Mouse (Mus musculus) megakaryocyte, embryonic 14.5 days (primary cell): ENCODE measurements around the gene Arsb. TPM values are rescaled to one million over a fixed set of nuclear protein-coding genes. Genes with fewer than 3 reads are reported as not detected.

Experiments
- H3K27me3 ChIP-seq: replicated peaks from 2 replicates; pipeline ENCODE3; 2012; ENCODE audit warnings: inconsistent platforms
- H3K36me3 ChIP-seq: replicated peaks from 2 replicates; pipeline ENCODE3; 2012; ENCODE audit warnings: low read length, inconsistent platforms, mixed read lengths
- H3K4me1 ChIP-seq: 2 replicates; pipeline ENCODE4 v1.6.1; 2012; ENCODE audit warnings: inconsistent platforms
- H3K4me3 ChIP-seq: replicated peaks from 2 replicates; pipeline ENCODE3; 2012; ENCODE audit warnings: moderate library complexity, mild to moderate bottlenecking, inconsistent platforms
- H3K9me3 ChIP-seq: 2 replicates; pipeline ENCODE4 v1.6.1; 2012; ENCODE audit warnings: inconsistent platforms
- FLI1 ChIP-seq: IDR thresholded peaks from 2 replicates; pipeline ENCODE4 v1.6.1; 2012; ENCODE audit warnings: low read length, inconsistent platforms, mixed read lengths
- GATA1 ChIP-seq: IDR thresholded peaks from 3 replicates; pipeline ENCODE4 v1.6.1; 2012; ENCODE audit warnings: mixed read lengths, low read length, inconsistent platforms, borderline replicate concordance
- polyA plus RNA-seq: library from polyadenylated mRNA; stranded (reverse); fragments of >175 nt; gene quantifications from 2 replicates; pipeline ENCODE4 v1.2.3, GENCODE M21; 2012; ENCODE audit warnings: low replicate concordance; ENCODE audit not compliant: insufficient read depth

The Arsb gene
- polyA plus RNA-seq, 1 experiment = 2.6 TPM

GRCm38 (mm10) chr13:93886999-93887398 lies 115.6 kb downstream of the Arsb start:
- 0 out of 2 replicates have a peak, but pooled peaks cover 2% of the 10 kb centered on the region for H3K9me3 ChIP-seq
- H3K4me3 ChIP-seq = no peak overlapping the region
- peaks cover 39% of the 10 kb centered on the region for H3K27me3 ChIP-seq
- TF ChIP-seq GATA1 (no peak), FLI1 (no peak)
- no peaks in the 10 kb centered on the region for H3K36me3 ChIP-seq
- peaks cover 5% of the 10 kb centered on the region for H3K4me1 ChIP-seq

DNA sequence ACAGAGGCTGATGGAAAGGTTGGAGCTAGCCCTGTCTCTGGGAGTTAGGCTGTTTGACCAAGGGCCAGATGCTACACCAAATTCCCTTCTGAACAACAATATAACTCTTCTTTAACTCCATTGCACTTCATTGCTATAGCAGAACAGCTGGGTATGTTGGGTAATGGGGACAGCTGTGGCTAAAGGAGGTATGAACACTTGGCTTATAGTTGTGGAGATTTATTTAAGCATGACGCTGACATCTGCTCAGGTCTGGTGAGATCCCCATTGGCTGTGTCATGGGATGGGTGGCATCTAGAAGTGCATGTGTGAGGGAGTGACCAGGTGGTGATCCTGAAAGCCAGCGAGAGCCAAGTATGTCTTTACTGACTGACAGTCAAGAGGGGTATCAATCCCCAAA lies 116.8 kb downstream of the Arsb start:
- TF ChIP-seq GATA1 (no peak), FLI1 (no peak)
- peaks cover 44% of the 10 kb centered on the region for H3K27me3 ChIP-seq

DNA sequence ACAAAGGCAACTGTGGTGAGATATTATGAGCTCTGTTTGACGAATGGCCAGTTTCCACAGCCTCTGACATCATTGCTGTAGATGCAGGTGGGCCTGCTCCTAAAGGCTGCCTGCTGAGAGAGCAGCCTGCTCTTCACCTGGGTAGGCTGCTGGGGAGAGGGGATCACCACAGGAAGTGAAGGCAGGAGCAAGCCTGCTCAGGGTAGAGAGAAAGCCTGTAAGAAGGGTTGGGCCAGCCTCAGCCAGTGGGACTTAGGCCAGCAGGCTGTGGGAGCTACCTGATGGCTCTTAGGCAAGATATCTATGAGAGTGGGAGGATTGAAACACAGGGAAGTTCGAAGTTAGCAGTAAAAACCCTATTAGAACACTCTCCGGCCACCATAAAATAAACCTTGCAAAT lies 117.5 kb downstream of the Arsb start:
- no peaks in the 10 kb centered on the region for H3K36me3 ChIP-seq
- TF ChIP-seq FLI1 (no peak), GATA1 (no peak)
- peaks cover 41% of the 10 kb centered on the region for H3K27me3 ChIP-seq

More for the DNA sequence above, 116.8 kb downstream of the Arsb start:
- 0 out of 2 replicates have a peak, but pooled peaks cover 2% of the 10 kb centered on the region for H3K9me3 ChIP-seq
- H3K4me1 ChIP-seq = peaks cover 5% of the 10 kb centered on the region
- no peaks in the 10 kb centered on the region for H3K36me3 ChIP-seq
- H3K4me3 ChIP-seq = no peak overlapping the region

DNA sequence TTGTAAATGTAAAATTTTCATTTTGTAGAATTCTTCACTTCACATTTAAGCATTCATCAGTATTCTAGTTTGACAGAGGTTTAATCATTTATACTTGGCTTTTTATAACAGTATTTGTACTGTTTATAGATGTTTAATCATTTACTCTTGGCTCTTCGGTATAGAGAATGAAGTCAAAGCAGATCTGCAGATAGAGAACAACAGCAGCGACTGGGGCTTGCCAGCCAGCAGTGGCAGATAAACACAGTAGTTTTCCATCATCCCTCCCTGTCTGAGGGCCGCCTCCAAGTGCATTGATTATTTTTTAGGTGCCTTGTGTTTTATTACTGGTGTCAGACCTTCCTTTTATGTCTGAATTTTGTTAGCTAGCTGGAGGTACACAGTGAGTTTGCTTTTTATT lies 118.6 kb downstream of the Arsb start:
- no peak overlapping the region for H3K4me3 ChIP-seq
- no peaks in the 10 kb centered on the region for H3K36me3 ChIP-seq
- TF ChIP-seq GATA1 = no peak
- no peak for TF ChIP-seq FLI1
- peaks cover 9% of the 10 kb centered on the region for H3K4me1 ChIP-seq
- 0 out of 2 replicates have a peak, but pooled peaks cover 2% of the 10 kb centered on the region for H3K9me3 ChIP-seq
- peaks cover 30% of the 10 kb centered on the region for H3K27me3 ChIP-seq

More for the DNA sequence above, 117.5 kb downstream of the Arsb start:
- Histone ChIP-seq H3K4me1 (peaks cover 5% of the 10 kb centered on the region), H3K9me3 (0 out of 2 replicates have a peak, but pooled peaks cover 2% of the 10 kb centered on the region), H3K4me3 (no peak overlapping the region)

DNA sequence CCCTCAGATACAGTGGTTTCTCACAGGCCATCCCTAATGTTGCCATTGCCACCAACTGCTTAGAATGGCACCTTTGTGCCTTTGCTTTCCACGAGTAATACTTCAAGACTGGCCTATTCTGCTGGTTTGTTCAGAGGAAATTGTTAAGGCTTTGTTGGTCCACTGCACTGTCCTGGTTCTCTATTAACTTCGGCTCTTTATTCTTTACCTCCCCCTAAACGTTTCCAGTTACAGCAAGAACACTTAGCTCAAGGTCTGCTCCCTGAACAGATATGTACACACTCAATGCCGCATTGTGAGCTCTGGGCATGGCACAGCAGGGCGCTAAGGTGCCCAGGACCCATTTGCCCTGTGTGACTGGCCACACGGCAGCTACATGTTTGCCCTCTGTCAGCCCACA lies 119.8 kb downstream of the Arsb start:
- Histone ChIP-seq H3K4me3 (no peak overlapping the region), H3K4me1 (peaks cover 9% of the 10 kb centered on the region), H3K36me3 (no peaks in the 10 kb centered on the region), H3K9me3 (0 out of 2 replicates have a peak, but pooled peaks cover 2% of the 10 kb centered on the region), H3K27me3 (peaks cover 24% of the 10 kb centered on the region)
- TF ChIP-seq GATA1 = no peak
- TF ChIP-seq FLI1 = no peak

GRCm38 (mm10) chr13:93892101-93892500 lies 120.7 kb downstream of the Arsb start:
- H3K4me3 ChIP-seq = no peak overlapping the region
- peaks cover 4% of the 10 kb centered on the region for H3K4me1 ChIP-seq
- H3K9me3 ChIP-seq = no peaks in the 10 kb centered on the region
- H3K36me3 ChIP-seq = no peaks in the 10 kb centered on the region
- H3K27me3 ChIP-seq = peaks cover 18% of the 10 kb centered on the region
- TF ChIP-seq FLI1 = no peak
- TF ChIP-seq GATA1 = no peak

DNA sequence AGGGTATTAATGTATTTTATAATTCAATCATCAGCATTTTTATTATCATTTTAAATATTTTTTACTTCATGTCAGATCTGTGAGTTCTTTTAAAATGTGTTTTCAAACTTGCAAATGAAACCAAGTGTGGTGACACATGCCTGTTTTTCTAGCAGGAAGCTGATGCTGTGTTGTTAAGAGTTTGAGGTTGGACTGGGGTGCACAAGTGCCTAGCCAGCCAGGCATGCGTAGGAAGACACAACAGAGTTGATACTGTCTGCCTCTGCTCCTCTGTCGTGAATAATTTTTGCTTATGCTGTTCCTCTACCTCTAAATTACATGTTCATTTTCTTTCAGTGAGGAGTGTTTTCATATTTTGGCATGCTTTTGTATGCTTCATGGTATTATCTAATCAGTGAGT lies 122.7 kb downstream of the Arsb start:
- no peak overlapping the region for H3K4me3 ChIP-seq
- H3K4me1 ChIP-seq = peaks cover 8% of the 10 kb centered on the region
- H3K27me3 ChIP-seq = peaks cover 9% of the 10 kb centered on the region
- TF ChIP-seq FLI1 (no peak), GATA1 (no peak)
- H3K9me3 ChIP-seq = no peaks in the 10 kb centered on the region
- no peaks in the 10 kb centered on the region for H3K36me3 ChIP-seq

DNA sequence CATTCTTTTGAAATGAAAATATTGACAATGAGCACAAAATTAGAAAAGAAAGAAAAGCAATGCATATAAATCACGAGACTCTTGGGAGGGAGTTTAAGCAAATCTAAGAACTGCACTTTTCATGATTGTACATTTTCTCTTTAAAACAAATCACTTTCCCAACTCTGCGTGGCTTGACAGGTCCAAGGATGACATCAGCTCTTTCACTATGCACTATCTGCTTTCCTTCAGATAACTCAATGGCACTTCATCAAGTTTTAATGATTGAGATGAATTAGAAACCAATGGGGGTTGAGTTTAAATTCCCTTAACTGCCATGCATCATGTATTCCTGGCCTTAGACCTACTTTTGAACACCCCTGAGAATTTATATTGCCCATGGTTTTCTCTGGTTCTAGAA lies 124.0 kb downstream of the Arsb start:
- H3K4me1 ChIP-seq = peaks cover 8% of the 10 kb centered on the region
- H3K9me3 ChIP-seq = no peaks in the 10 kb centered on the region
- no peak overlapping the region for H3K4me3 ChIP-seq
- TF ChIP-seq FLI1 (no peak), GATA1 (no peak)
- H3K27me3 ChIP-seq = peaks cover 18% of the 10 kb centered on the region
- H3K36me3 ChIP-seq = no peaks in the 10 kb centered on the region

- TF ChIP-seq GATA1 (no peak), FLI1 (no peak)
- H3K27me3 ChIP-seq = peaks cover 27% of the 10 kb centered on the region
- no peaks in the 10 kb centered on the region for H3K9me3 ChIP-seq
- peak overlapping the region; percentile 53 for H3K4me3 ChIP-seq
- peaks cover 13% of the 10 kb centered on the region for H3K4me1 ChIP-seq
- H3K36me3 ChIP-seq = no peaks in the 10 kb centered on the region
These were observed 126.8 kb downstream of the Arsb start for GRCm38 (mm10) chr13:93897943-93898826.
